Mouse (Mus musculus) neural tube, embryonic 10.5 days (tissue): ENCODE results near the gene Sgms1.

ENCODE experiments used
- DNase-seq: peaks from one replicate; pipeline ENCODE4 v3.0.0-alpha.2; 2017; ENCODE audit warnings: low spot score; ENCODE audit errors: extremely low spot score

Gene Sgms1

DNA sequence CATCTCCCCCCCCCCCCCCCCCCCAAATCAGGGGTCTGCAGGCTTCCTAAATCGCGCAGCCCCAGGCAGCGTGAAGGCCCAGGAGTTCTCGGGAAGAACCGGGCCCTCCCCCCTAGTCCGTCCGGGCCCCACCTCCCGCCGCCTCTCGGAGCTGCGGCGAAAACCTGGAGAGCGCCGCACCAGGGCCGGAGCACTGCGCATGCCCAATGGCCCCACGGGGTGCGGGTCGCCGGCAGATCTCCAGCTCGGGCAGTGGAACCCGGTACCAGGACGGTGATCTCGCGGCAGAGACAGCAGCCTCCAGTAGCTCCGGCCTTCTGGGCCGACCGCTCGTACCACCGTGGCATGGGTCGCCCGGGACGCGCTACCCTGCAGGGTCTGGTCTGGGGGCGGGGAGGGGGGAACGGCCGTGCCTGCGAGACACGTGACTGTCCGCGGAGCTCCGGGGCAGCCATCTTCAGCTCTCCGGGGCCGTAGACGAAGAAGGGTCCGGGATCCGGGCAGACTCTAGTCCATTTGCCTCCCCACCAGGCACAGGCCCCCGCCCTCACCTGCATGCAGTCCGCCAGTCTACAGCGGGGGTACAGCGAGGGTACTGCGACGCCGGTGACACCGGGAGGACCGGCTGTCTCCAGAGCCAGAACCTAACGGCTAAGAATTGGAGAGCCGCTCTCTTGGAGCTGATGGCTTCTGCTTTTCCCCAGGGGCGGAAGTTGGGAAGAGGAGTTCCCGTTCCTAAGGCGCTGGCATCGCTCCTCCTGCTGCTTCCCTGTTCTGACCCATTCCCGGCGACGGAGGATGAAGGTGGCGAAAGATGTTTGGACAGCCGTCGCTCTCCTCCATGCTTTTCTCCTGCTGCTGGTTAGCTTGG is at the start of gene Sgms1:
Sgms1 (minus strand) TSS at position 714 of the 871 bp plus-strand sequence.
- peak; percentile 97 for DNase-seq

DNA sequence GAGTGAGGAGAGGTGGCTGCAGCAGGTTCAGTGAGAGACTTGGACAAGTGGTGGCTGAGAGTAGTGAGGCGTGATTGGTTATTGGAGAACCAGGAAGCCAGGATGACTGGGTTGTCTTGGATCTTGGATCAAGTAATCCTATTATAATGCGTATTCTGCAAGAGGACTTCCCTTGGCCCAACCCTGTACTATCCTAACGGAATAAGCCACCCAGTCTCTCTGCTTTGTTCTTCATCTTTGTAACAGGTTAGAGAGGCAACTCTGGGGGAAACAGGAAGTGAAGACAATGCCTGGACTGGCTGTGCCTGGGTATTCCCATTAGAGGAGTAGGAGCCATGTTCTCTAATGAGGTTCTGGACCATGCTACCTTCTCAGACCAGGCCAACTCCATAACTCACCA is 36.3 kb upstream of the Sgms1 start:
- no peak for DNase-seq

DNA sequence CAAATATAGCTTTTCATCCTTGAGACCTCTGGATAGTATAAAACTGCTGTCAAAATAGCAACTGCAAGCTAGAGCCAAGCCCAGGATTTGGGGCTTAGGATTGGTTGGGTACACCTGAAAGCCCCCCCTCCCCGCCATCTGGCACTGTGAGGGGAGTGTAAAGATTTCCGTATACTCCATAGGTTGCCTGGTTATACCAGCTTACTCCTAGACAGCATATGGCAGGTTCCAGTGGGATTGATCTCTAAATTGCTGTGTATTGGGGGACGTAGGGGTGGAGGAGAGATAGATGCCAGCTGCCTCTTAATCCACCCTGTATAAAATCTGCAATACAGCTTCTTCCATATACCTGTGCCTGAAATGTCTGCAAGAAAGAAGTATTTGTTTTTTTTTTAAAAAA is 35.2 kb upstream of the Sgms1 start:
- DNase-seq, result no peak

DNA sequence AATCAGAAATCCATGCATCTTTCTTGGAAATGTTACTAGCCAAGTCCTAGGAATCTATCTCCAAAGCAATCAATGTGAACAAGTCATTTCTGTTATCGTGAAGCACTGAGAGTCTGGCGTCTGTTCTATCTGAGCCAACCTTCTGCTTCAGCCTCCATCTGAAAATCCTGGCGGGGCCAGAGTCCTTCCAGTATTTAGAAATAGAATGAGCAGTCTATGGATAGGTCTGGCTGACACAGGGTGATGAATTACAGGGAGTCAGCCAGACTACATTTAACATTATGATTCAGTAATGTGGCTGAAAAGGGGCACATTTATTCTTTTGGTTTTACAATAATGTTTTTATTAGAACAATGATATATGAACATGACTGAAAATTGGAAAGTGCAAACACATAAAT is 29.6 kb upstream of the Sgms1 start:
- DNase-seq, result no peak

DNA sequence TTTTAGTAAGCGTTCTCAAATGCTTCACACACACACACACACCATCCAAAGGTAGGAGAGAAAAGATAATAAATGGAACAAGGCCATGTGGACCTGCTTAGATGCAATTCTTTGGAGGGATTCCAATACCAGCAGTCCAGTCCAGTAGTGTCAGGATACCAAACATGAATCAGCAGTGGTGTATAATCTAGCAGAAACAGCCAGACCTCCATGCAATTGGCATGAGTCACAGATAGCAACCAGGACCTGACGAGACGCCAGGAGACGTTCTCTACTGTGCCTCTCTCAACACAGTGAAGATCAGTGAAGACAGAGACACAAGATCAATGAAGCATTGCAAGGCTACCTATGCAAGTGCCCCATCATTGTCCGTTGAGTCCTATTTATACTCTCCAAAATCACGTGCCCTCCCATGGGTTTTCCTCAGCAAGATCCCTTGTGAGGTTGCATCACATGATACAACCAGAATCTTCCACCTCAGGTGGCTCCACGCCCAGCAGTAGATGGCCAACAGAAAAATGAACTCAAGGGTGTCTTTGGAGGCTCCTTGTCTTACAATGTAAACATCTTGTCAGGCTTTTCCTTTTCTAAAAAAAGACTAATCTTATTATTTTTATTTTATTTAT is 27.3 kb upstream of the Sgms1 start:
- DNase-seq, result no peak

DNA sequence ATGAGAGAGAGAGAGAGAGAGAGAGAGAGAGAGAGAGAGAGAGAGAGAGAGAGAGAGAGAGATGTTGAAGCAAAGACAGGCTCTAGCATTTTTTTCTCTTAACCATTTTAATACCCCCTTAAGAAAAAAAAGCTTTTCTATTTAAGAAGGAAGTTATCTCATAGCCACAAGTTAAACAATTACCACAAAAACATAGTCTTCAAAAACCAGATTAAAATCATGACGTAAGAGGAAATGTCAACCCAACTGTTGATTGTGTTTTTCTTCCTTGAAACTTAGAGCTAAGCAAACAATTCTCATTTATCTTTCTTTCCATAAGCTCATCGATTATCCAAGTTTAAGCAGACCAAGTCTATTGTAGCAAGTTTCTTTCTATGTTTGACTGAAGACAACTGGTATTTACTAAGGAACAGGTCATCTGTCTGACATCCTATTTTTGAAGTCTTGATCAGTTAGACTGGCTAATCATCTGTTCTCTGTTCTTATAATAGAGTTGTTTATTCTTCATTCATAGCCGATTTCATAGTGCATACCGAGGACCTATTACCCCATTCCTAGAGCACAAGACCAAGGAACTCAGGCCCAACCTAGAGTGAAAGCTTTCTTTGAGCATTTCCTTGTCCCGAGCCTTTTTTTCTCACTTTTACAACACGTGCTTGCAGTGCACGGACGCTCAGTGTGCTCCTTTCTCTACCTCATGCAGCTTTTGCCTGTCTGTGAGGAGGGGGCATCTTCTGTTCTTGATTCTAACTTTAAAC is 20.3 kb upstream of the Sgms1 start:
- no peak for DNase-seq

DNA sequence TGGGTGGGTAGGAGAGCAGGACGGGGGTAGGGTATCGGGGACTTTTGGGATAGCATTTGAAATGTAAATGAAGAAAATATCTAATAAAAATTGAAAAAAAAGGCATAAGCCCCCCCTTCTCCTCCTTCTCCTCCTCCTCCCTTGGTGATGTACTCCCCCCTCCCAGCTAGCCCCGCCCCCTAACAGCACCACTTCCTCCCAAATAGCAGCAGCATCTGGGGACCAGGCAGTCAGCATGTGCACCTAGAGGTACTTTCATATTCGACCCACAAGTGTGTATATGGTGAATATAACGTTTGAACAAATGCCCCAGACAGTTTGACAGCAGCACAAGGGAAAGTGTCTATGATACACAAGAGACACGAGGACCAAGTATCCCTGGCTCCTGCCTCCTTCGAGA is 17.2 kb upstream of the Sgms1 start:
- no peak for DNase-seq

DNA sequence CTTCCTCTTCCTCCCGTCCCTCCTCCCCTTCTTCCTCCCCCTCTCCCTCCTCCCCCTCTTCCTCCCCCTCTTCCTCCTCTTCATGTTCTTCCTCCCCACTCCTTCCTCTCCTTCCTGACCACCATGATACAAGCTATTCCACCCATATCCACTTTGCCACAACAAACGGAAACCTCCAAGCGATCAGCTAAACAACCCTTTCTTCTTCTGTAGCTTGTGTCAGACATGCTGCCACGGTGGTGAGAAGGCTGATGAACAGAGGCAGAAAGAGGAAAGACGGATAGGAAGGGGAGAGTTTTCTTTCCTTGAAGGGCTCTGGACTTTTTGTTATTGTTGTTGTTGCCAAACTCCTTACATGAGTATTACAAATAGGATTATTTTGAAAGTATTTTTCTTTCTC is 14.9 kb upstream of the Sgms1 start:
- no peak for DNase-seq

DNA sequence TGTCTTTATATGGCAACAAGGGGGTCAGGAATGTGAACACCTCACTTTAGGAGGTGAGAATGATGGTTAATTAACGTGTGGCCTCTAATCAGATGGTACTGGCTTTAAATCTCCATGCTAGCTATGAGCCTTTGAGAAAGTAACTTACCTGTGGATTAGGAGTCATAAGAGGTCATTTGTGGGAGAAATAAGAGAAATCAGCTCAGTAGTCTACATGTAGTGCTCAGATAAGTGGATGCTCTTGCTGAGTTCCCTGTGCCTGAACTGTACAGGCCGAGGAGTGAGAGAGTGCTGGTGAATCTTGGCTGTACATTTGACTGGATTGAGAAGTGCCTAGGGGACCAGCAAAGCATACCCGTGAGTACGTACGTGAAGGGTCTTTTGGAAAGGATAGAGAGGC is 14.3 kb upstream of the Sgms1 start:
- no peak for DNase-seq

DNA sequence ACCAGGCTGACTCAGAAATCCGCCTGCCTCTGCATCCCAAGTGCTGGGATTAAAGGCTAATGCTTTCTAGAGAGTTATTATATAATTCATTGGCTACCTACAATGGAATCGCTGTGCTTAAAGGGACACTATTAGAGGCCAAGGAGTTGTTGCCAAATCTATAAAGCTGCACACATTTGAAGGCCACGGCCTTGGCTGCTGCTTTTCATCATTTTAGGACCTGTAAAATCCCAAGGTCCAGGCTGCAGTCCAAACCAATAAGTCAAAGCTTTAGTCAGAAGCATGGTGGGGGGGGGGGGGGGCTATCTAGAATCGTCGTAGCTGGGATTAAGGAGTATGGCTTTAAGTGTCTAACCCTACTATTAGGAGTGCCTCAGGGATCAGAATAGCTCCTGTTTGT is 9.0 kb upstream of the Sgms1 start:
- DNase-seq, result no peak

DNA sequence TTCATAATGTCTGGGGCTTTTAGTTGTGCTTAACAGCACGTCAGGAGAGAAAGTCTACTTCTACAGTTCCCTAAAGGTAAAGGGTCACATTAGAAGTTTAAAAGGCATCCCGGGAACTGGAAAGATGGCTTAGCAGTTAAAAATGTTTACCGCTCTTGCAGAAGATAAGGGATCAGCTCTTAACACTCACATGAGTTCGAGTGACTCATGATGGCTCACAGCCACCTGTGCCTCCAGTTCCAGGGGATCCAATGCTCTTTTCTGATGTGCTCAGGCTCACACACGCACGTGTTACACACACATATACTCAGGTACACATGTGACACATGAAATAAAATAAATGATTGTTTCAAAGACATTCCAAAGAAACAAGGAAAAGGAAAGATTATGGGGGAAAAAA is 6.8 kb upstream of the Sgms1 start:
- DNase-seq, result no peak

DNA sequence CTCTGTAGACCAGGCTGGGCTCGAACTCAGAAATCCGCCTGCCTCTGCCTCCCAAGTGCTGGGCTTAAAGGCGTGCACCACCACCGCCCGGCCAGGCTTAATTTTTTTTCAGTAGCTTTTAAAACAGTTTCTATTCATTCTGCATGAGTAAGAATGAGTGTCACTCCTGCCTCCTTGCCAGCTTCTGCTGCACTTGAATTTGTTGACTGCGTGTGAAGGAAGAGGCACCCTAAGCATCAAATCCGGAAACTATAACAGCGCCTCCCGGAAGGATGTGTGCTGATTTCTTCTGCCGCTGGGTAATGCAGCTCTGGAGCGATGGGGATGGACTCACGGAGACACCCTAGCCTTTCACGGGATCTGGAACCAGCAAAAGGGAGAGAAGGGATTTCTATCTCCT is 5.3 kb upstream of the Sgms1 start:
- no peak for DNase-seq

DNA sequence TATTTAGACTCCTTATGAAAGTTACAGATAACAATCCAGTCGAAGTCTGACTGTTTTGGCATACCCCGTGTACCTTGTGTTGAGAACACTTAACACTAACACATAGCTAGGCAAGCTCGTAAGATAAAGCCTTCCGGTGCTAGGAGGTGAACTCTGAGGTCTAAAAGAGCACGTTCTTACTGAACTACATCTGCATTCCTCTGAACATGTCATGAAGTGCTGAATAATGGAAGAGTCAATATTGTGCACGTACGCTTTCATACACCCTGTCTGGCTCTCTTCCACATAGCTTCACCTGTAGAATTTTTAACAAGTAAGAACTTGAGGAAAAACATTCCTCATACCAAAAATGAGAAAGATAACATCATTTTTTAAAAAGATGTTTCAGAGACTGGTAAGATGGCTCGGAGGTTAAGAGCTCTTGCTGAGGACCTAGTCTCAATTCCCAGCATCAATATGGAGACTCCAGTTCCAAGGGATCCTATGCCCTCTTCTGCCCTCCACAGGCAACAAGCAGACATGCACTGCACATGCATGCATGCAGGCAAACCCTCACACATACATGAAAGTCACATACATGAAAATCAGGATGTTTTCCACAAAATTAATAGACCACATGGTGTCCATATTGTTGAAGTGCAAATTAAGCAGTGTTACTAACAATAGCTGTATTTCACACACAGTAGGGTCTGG is 4.4 kb upstream of the Sgms1 start:
- no peak for DNase-seq

DNA sequence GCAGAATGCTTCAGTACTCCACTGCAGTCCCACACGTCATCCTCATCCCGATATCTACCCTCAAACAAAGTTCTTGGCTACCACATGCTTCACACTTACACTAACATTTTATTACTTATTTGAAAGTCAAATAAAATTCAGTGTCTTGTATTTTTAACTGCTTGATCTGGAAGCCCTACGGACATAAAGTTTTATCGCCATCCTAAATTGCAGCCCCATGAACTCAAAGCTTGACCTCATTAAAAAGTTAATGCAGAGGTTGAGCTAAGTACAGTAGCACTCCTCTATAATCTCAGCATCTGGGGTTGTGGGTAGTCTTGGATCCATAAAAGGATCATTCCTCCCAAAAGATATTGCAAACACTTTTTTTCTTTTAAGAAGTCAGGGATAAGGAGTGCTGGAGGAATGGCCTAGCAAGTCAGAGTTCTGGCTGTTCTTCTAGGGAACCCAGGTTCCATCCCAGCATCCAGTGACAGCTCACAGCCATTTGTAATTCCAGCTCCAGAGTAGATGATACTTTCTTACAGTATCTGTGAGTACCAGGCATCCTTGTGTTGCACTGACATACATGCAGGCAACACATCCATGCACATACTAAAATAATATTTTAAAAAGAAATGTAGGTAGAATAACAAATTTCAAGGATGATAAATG is 3.7 kb upstream of the Sgms1 start:
- no peak for DNase-seq

DNA sequence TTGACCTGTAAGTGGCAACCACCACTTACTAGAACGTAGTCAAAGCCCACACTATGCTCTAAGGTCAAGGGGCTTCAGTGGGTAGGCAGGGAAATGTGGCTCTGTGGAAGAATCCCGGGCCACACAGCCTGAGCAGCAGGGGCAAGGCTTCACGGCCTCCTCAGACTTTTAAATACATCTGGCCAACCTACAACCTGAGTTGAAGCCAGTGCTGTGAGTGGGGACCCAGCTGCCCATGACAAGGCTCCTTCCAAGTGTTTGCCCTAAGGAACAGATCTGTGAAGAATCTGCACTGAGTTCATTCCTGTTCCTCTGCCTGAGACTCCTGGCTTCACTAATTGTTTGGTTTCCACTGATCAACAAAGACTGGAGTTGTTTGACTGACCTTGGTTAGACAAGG is 1.9 kb upstream of the Sgms1 start:
- DNase-seq, result no peak

DNA sequence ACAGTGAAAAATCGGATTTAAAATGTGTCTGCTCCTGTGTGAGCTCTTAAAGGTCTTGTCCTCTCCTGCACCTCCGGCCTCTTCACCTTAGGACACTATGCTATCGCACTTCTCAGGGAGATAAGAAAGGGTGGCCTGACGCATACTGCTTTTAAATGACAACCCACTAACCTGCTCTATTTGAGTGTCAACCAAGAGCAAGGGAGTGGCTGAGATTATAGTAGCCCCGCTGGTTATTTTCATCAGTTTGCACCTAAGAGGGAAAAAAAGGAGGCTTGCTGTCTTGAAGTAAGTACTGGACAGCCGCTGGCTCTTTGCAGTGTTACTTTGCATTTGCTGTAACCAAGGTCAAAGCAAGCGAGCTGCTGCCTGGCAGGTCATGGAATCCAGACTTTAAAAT is 602 bp upstream of the Sgms1 start:
- peak; percentile 30 for DNase-seq

DNA sequence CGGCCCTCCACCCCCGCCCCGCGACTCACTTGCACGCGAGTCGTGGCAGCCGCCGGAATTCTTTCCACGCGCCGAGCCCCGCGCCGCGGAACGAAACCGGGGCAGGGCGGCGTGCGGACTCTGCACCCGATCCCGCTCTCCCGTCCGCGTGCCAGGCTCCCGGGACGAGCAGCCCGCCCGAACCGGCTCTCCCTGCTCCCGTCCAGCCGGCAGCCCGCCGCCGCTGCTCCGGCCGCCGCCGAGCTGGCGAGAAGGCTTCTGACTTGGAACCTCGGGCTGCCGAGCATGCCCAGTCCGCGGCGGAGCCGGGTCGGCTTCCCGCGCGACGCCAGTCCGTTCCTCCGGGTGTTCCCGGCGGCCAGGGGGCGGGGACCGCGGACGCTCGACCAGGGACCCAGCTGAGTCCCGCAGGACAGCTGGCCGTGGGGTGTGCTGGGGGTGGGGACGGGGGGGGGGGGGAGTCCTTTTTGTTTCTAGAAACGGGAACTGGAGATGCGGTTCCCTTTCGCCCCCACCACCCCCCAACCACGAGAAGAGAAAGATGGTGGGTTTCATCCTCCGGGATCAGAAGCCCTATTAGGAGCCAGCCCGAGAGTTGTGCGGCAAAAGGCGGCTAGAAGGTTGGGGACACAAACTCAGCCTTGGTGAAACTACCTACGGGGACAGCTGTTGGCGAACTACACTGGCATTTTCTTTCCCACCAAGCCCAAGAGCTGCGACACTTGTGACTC is 1.2 kb downstream of the Sgms1 start:
- peak; percentile 95 for DNase-seq

DNA sequence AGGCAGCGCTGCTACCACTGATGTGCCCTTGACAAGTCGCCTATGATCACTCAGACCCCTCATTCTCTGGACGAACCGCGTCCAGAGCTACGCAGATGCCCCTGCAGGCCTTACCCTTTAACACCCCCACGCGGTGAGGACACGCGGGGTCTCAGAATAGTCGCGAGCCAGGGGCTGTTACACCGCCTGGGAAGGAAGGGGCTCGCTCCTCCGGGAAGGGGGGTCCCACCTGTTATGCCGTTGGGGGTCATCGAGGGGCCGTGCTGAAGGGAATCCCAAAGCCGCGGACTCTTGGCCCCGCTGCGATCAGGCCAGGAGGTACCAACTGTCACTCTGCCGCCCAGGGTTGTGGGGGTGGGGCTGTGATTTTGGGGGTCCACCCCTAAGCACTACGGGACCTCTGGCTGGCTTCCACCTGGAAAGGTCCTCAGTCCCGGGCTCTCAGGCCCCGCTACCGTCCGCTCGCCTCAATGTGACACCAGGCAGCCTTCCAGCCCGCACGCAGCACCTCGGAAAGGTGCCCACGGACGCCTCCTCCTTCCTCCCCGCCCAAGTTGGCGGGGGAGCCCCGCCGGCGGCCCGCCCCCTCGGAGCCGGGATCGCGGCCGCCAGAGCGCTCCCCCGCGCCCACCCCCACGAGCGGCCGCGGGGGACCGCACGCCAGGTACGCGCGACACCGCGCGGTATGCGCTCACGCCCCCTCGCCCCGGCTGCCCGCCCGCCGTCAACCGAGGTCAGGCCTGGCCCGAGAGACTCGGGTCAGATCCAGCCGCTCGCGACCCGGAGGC is 1.9 kb downstream of the Sgms1 start:
- peak; percentile 59 for DNase-seq

DNA sequence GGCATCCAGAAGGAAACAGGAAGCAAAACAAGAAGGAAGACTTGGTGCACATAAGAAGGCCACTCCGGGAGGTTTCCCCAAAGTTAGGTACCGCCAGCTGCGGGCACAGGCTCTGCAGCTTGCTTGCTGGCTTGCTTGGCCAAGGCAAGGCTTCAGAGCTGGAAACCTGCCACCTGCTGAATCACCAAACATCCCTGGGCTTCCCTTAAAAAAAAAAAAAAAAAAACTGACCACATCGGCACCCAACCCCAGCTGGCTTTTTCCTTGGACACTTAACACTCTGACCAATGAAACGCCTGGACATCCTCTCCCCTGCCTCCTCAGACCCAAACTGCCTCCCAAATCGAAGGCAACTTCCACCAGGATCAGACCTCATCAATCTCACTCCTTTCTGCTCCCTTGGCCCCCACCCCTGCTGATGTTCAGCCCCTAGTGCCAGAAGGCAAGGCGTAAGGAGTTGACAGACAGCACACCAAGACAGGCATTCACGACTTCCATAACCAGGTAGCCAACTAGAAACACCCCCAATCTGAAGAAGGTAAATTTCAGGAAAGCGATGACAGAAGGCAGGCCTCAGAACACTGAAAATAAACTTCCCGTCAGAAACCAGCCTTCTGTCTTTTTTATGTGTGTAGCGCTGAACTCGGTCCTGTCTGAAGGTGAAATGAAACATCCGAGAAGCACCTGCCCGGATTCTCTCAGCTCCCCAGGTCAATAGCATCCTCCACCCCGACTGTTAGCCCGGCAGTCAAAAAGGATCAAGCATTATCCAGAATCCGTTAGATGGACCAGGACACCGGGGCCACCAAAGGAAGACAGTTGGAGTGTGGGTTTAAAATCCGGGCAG is 2.7 kb downstream of the Sgms1 start:
- peak; percentile 27 for DNase-seq
